Mouse (Mus musculus) splenic B cell, adult 2 months (primary cell): ENCODE data around the gene Ppp1r1c.
"Not testable (repeated sequence)": the region's sequence is repeated elsewhere in the genome, so short reads cannot be mapped to it uniquely, and the experiment has no call there.

Experiments used
- DNase-seq: peaks from one replicate; pipeline ENCODE4 v3.0.0-alpha.2; 2011; ENCODE audit warnings: low read depth, low spot score
- H3K27me3 ChIP-seq: 2 replicates; pipeline ENCODE4 v1.6.1; 2012; ENCODE audit warnings: mild to moderate bottlenecking, low read length, moderate library complexity, mixed read lengths; ENCODE audit not compliant: control insufficient read depth, poor library complexity, insufficient read depth, severe bottlenecking
- H3K36me3 ChIP-seq: 2 replicates; pipeline ENCODE4 v1.6.1; 2012; ENCODE audit warnings: mild to moderate bottlenecking, low read length, moderate library complexity, mixed read lengths; ENCODE audit not compliant: control insufficient read depth, poor library complexity, insufficient read depth, severe bottlenecking

Gene Ppp1r1c

DNA sequence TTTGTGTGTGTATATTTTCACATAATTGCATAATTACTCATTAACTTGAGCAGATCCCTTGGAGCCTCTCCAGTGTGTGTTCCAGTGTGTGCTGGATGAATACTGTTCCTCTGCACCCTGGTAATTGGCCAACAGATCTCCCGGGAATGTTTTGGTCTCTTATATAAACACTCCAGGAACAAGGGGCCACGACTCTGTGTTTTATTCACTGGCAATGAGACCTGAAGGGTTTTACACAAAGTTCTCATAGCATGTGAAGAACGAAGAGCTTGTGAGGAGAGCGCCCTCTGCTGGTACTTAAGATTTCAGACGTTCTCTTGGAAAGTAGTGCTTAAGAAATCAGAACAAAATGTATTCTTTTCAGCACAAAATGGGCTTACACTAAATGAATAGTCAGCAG, 66.8 kb downstream of the Ppp1r1c start:
- no peaks in the 10 kb centered on the region for H3K36me3 ChIP-seq
- DNase-seq = peak; percentile 87
- H3K27me3 ChIP-seq = no peaks in the 10 kb centered on the region

DNA sequence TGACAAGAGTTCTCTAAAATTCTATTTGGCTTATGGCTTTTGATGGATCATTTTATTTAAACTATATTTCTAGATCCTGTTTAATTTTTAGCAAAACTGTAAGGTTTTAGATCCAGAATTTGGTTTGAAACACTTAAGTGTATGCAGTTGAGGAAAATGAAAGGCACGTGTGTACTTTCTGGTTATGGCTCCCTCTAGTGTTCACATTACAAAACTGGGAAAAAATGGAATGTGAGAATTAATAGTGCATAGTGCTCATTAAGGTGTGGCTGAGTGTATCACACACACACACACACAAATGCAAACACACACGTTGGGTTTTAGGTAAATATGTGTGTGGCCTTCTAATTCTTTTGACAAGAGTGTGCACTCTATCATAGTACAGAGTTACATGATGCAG, 70.2 kb downstream of the Ppp1r1c start:
- Histone ChIP-seq H3K36me3 (no peaks in the 10 kb centered on the region), H3K27me3 (no peaks in the 10 kb centered on the region)
- peak; percentile 15 for DNase-seq

DNA sequence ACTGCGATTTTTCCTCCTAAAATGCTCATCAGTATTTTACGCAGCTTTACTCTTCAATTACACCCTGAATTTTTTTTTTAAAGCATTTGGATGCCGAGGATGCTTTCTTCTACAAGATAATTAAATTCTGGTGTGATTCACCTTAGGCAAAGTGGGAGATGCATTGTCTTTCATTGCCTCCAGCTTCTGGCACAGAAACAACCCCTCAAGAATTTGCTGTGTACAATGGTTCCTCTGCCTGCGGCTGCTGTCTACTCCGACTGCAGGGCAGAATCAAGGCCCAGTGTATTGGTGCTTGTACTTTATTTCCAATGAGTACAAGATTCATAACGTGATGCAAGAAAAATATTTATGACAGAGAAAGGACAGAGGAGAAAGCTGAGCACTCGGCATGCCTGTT, 73.2 kb downstream of the Ppp1r1c start:
- Histone ChIP-seq H3K27me3 (no peaks in the 10 kb centered on the region), H3K36me3 (no peaks in the 10 kb centered on the region)
- DNase-seq = no peak

DNA sequence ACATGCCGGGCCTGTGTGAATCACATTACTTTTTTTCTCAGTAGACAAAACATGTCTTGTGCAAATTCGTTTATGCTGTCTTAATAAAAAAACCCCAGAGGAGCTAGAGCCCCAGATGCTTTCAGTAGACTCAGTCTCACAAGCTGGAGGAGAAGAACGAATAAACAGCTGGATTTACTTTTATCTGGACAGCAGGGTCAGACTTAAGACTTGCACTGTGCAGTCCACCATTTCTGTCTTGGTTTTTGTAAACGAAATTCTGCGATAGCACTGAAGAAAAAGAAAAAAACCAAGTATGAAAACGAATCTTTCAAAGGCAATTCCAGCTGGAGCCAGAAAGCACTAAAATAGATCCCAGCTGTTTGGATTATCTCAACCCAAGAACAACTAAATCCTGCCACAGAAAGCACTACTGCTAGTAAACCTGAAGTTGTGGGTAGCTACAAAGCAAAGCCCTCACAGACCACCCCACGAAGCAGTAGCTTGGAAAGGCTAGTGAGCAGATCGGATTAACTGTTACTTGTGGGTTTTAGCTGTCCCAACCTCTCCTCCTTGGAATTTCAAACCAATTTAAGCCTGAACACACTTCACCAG, 78.1 kb downstream of the Ppp1r1c start:
- no peak for DNase-seq
- Histone ChIP-seq H3K36me3 (no peaks in the 10 kb centered on the region), H3K27me3 (no peaks in the 10 kb centered on the region)

DNA sequence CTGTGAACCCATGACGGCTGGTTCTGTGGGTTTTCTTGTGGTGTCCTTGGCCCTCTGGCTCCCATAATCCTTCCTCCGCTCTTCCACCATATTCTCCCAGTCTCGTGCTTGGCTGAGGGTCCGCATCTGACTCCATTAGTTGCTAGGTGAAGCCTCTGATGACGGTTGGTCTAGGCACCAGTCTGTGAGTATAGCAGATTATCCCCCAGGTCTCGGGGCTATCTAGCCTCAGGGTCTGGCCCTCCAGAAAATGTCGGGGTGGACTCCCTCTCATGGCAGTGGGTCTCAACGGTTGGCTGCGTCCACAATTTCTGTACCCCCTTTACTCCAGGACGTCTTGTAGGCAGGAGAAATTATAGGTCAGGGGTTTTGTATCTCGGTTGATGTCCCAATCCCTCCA, 78.9 kb downstream of the Ppp1r1c start:
- DNase-seq = no peak
- Histone ChIP-seq H3K27me3 (no peaks in the 10 kb centered on the region), H3K36me3 (no peaks in the 10 kb centered on the region)

DNA sequence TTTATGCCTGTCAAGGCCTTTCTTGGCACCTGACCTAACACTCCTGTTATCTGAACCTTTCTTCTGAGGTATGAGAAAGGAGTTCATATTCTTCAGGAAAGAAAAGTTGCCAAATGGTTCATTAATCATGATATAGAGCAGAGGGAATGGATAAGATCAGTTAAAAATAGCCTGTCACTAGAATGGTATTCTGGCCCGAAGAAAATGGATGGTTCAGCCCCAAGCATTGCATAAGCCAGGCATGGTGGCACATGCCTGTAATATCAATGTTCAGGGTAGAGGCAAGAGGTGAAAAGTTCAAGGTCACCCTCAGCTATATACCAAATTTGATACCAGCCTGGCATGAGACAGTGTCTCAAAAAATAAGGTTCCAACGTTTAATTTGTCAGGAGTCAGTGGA, 85.6 kb downstream of the Ppp1r1c start:
- no peak for DNase-seq
- H3K27me3 ChIP-seq = no peaks in the 10 kb centered on the region
- no peaks in the 10 kb centered on the region for H3K36me3 ChIP-seq

DNA sequence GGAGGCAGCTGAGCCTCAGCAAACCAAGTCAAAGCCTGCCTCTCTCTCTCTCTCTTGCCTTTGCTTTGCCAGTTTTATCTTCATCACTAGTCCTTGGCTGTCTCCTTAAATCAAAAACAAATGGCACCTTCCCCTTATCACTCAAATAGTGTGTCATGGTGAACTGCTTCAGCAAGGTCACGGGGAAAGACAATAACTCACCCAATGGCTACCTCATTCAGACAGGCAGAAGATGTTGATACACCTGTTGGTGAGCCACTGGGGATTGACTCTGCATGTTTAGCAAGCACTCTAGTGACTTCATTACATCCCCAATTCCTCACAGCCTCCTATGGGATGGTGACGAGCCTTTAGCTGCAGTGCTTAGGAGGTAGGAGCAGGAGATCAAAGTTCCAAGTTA, 89.9 kb downstream of the Ppp1r1c start:
- no peaks in the 10 kb centered on the region for H3K36me3 ChIP-seq

DNA sequence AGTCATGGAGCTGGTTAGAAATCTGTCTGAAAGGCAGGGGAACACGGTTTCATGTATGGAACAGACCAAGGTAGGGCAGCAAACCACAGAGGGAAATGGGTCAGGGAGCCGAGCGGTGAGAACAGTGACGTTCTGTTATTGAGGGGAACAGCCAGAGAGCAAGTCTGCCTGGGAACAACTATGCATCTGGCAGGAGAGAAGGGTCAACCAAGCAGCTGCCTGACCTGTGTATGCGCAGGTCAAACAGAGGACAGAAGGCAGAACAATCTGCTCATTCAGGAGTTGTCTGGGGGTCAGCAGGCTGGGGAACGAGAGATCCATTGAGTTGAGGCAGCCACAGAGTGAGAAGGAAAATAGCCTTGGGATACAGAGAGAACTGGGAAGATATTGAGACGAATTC, 91.0 kb downstream of the Ppp1r1c start:
- Histone ChIP-seq H3K36me3 (no peaks in the 10 kb centered on the region), H3K27me3 (no peaks in the 10 kb centered on the region)
- no peak for DNase-seq

More for the DNA sequence above, 89.9 kb downstream of the Ppp1r1c start:
- no peak for DNase-seq
- no peaks in the 10 kb centered on the region for H3K27me3 ChIP-seq

DNA sequence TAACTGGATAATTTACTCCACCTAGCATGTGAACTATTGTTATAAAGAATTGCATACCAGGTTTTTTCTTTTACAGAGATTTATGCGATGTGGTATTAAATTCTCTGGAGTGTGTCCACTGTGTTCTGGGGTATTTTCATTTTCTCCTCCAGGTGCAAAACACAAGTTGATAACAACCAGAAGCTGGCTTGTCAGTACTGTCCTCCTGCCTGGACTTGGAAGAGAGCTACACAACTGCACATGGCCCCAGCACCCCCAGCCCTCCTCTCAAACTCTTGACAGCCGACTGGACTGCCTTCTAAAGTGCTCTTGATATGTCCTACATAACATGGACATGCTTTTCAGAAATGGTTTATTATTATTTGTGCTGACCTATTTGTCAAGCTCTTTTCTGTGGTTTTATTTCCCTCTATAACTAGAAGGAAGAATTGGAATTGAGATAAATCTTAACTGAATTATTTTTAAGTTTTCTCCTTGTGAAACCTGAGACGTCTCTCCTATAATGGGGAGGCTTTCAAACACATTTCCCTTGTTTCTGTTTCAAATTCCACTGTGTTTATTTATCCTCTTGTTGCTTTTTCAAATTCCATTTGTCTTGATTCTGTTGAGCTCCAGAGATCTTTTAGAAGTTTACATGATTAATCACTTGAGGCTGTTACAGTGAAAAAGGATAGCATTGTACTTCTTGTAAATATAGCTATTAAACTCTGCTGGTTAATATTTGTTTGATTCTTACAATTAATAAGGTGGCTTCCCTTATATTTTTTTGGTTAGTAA, 108.3 kb downstream of the Ppp1r1c start:
- no peaks in the 10 kb centered on the region for H3K27me3 ChIP-seq
- DNase-seq = no peak
- H3K36me3 ChIP-seq = no peaks in the 10 kb centered on the region

DNA sequence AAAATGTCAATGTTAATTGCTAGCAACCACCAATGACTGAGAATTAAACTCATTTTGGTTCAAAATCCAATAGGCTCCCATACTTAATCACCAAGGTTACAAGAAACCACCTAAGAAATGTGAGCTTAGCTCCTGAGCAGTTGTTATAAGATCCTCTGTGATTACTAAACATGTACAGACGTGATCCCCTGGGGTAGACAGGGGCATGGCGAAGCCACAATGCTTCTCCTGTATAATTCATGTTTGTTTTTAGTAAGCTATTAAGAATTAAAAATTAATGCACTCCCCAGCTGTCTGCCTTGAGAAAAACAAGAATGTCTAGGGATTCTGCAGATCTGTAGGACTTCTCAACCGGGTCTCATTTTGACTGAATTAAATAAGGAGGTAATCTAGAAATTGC, 112.0 kb downstream of the Ppp1r1c start:
- no peaks in the 10 kb centered on the region; the same call in 1 of the 2 replicates for H3K27me3 ChIP-seq
- H3K36me3 ChIP-seq = no peaks in the 10 kb centered on the region
- no peak for DNase-seq

DNA sequence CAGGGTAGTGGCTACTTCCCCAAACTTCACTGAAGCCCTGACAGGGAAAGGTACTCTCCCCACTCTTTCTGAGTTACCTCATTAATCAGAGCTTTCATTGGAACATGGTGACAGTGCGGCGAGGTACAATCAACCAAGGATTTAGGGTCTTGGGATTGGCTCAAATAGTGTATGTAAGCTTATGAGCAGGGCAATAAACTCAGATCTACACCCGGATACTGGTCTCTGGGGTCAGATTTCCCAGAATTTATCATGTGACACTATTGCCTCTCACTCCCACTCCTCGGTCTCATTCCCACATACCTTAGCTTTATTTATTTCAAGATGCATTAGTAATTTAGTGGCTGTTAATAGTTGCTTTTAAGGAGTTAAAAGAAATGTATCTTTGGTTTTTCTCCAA, 118.3 kb downstream of the Ppp1r1c start:
- Histone ChIP-seq H3K27me3 (no peaks in the 10 kb centered on the region; the same call in 1 of the 2 replicates), H3K36me3 (no peaks in the 10 kb centered on the region)
- no peak for DNase-seq

DNA sequence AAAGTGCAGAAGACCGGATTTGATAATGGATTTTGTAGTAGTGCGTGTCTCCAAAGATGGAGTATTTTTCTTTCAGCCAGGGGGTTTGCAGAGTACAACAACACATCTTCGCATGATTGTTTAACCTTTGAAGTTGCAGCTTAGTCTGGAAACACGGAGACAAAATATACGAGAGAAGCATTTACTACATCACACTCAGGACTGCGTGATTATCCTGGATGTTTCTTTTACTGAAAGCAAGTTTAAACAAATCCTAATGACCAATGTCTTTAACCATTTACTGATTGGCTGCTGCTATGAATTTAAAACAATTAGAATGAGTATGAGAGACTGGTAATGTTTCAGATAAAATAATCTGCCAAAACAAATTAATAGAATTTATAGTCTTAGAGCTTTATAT, 131.5 kb downstream of the Ppp1r1c start:
- no peak for DNase-seq
- Histone ChIP-seq H3K27me3 (no peaks in the 10 kb centered on the region; the same call in 1 of the 2 replicates), H3K36me3 (no peaks in the 10 kb centered on the region)

DNA sequence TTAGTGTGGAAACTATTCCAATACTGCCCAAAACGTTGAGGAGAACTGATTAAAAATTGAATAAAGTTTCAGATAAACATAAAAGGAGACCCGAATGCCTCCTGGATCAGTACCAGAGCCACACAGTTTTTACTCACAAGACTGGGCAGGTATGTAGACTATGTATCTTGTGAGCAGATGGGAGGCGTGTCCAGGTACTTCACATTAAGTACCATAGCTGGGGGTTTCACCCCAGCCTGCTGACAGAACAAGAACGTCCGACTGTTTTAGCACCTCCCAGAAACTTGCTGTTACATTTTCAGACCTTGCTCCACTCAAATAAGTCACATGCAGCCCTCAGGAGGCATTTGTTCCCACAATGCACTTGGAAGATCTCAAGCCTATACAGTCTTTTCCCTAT, 131.9 kb downstream of the Ppp1r1c start:
- H3K27me3 ChIP-seq = no peaks in the 10 kb centered on the region; the same call in 1 of the 2 replicates
- no peaks in the 10 kb centered on the region for H3K36me3 ChIP-seq
- DNase-seq = no peak

DNA sequence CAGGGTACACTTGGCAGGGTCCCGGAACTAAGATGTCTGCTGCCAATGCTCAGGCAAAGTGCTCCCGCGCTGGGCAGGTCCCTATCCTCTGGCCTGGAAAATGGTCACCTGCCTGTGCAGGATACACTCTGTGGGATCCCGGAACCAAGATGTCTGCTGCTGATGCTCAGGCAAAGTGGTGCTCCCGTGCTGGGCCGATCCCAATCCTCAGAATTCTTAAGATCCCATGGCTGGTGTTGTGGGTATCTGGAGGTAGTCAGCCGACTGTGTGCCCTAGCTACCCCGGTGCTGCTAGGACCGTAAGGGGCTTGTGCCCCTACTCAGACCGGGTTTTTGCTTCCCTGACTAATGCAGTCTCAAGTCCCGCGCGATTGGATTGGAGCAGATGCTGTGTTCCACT, 139.8 kb downstream of the Ppp1r1c start:
- not testable (repeated sequence) for H3K27me3 ChIP-seq, H3K36me3 ChIP-seq, DNase-seq

DNA sequence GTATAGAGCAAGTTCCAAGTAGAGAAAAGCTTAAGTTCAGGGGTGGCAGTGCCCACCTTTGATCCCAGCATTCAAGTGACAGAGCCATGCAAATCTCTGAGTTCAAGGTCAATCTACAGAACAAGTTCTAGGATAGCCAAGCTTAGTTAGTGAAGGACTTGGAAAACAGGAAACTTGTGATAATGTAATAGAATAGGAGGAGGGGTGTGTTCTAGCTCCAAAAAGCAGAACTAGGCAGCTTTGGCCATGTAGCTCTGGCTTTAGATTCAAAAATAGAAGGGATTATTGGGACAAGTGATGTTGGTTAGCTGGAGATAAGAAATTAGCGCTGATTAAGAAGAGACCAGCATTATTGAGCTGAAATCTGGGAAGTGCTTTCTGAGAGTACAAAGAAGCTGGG, 149.3 kb downstream of the Ppp1r1c start:
- no peak for DNase-seq
- H3K27me3 ChIP-seq = no peaks in the 10 kb centered on the region
- H3K36me3 ChIP-seq = no peaks in the 10 kb centered on the region
